Mouse (Mus musculus) liver, postnatal 0 days (tissue): ENCODE data around the gene Psmg3. TPM values are rescaled to one million over a fixed set of nuclear protein-coding genes. Genes with fewer than 3 reads are reported as not detected.

Experiments used
- ATAC-seq: fragments of 200-750 bp; cut with Nextera tagmentation; 2 replicates; pipeline ENCODE4 v1.8.0; 2017; ENCODE audit warnings: mild to moderate bottlenecking, moderate library complexity
- DNase-seq: peaks from one replicate; pipeline ENCODE4 v3.0.0-alpha.2; 2016
- H3K27ac ChIP-seq: fragments of 300-500 bp; sonication (generic); 2 replicates; pipeline ENCODE4 v1.5.1; 2014; ENCODE audit warnings: antibody characterized with exemption, moderate library complexity, mild to moderate bottlenecking, low read depth
- H3K27me3 ChIP-seq: fragments of 300-500 bp; sonication (generic); 2 replicates; pipeline ENCODE4 v1.6.1; 2014; ENCODE audit warnings: low read length, control low read depth, mixed read lengths; ENCODE audit not compliant: insufficient read depth
- H3K36me3 ChIP-seq: fragments of 300-500 bp; sonication (generic); replicated peaks from 2 replicates; pipeline ENCODE4 v1.6.1; 2014; ENCODE audit warnings: mild to moderate bottlenecking, control low read depth, low read length, moderate library complexity, mixed read lengths; ENCODE audit not compliant: insufficient read depth
- H3K4me1 ChIP-seq: fragments of 300-500 bp; sonication (generic); 2 replicates; pipeline ENCODE4 v1.6.1; 2014; ENCODE audit warnings: antibody characterized with exemption, mild to moderate bottlenecking, control low read depth; ENCODE audit not compliant: insufficient read depth
- H3K4me2 ChIP-seq: fragments of 300-500 bp; sonication (generic); 2 replicates; pipeline ENCODE4 v1.6.1; 2014; ENCODE audit warnings: low read depth, mild to moderate bottlenecking, low read length, moderate library complexity, mixed read lengths
- H3K4me3 ChIP-seq: fragments of 300-500 bp; sonication (generic); 2 replicates; pipeline ENCODE4 v1.5.1; 2014; ENCODE audit warnings: low read depth, low read length
- H3K9ac ChIP-seq: fragments of 300-500 bp; sonication (generic); replicated peaks from 2 replicates; pipeline ENCODE4 v1.6.1; 2014; ENCODE audit warnings: mild to moderate bottlenecking, moderate library complexity
- H3K9me3 ChIP-seq: fragments of 300-500 bp; sonication (generic); 2 replicates; pipeline ENCODE4 v1.6.1; 2016; ENCODE audit warnings: mild to moderate bottlenecking, control low read depth, low read length, mixed read lengths
- CTCF ChIP-seq: sonication (generic); IDR thresholded peaks from 2 replicates; pipeline ENCODE4 v1.5.1; 2016; ENCODE audit warnings: antibody characterized with exemption, low read depth
- EP300 ChIP-seq: IDR thresholded peaks from 2 replicates; pipeline ENCODE4 v1.6.1; 2016; ENCODE audit warnings: antibody characterized with exemption, low read depth, mild to moderate bottlenecking
- WGBS: fragments of 180-500 bp; shearing (Covaris S2); extraction: QIAGEN DNeasy Blood & Tissue Kit; methylation state at CpG from one replicate; pipeline ENCODE4 v1.1.7; 2014; ENCODE audit not compliant: insufficient replicate concordance; 5-methylcytosine and 5-hydroxymethylcytosine counted together
- polyA plus RNA-seq: library from polyadenylated mRNA; unstranded; fragments of >200 nt; fragmentation: Nextera tagmentation; extraction: Ambion mirVana; gene quantifications from 2 replicates; pipeline ENCODE4 v1.2.1, GENCODE M21; 2015

Psmg3 gene
- polyA plus RNA-seq, 1 experiment from 2014 or later, result 29.1 TPM

GRCm38 (mm10) chr5:139798168-139798900 lies 28.4 kb downstream of the Psmg3 start:
- H3K36me3 ChIP-seq, result peaks cover 65% of the 10 kb centered on the region
- H3K9ac ChIP-seq, result no peak overlapping the region
- no peak overlapping the region for H3K27ac ChIP-seq
- H3K9me3 ChIP-seq, result no peaks in the 10 kb centered on the region
- WGBS, result 82% methylated on average over 10 of the region's 12 CpGs
- peak; percentile 13 for DNase-seq
- no peak overlapping the region for H3K4me3 ChIP-seq
- no peak overlapping the region for H3K4me2 ChIP-seq
- ATAC-seq, result no peak
- TF ChIP-seq CTCF, result no peak
- TF ChIP-seq EP300, result no peak
- no peaks in the 10 kb centered on the region for H3K27me3 ChIP-seq
- peaks cover 53% of the 10 kb centered on the region for H3K4me1 ChIP-seq

GRCm38 (mm10) chr5:139797473-139798167 lies 29.1 kb downstream of the Psmg3 start:
- Histone ChIP-seq H3K4me3 (no peak overlapping the region), H3K9me3 (no peaks in the 10 kb centered on the region), H3K27me3 (no peaks in the 10 kb centered on the region), H3K9ac (no peak overlapping the region; the same call in 1 of the 2 replicates), H3K27ac (peak overlapping the region; percentile 67; the same call in 1 of the 2 replicates), H3K4me1 (peaks cover 54% of the 10 kb centered on the region), H3K36me3 (peaks cover 61% of the 10 kb centered on the region), H3K4me2 (peak overlapping the region; percentile 48)
- 68% methylated on average over 11 of the region's 11 CpGs for WGBS
- TF ChIP-seq CTCF (no peak), EP300 (no peak)
- peak; percentile 38 for DNase-seq
- no peak for ATAC-seq

DNA sequence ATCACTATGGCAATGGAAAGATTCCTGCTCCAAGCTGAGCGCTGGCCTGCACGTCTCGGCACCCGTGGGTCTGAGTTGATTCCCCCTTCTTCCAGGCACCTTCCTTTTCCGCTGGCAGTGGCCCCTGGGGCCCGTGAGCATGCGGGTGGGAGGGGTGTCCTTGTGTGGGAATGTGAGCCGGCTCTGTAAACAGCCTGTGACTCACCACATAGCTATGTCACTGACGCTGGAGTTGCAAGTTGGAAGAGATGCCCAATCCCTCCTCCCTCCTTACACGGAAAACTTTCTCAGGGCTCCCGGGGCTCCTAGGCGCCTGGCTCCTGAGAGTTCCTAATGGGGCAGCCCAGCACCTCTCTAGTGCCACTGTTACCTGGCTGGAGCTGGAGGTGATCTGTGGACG lies 29.8 kb downstream of the Psmg3 start:
- H3K9me3 ChIP-seq, result no peaks in the 10 kb centered on the region
- DNase-seq (peak; percentile 67), ATAC-seq (peak; percentile 38)
- H3K36me3 ChIP-seq, result peaks cover 55% of the 10 kb centered on the region
- TF ChIP-seq EP300, result no peak
- TF ChIP-seq CTCF, result no peak
- H3K27me3 ChIP-seq, result no peaks in the 10 kb centered on the region
- H3K27ac ChIP-seq, result peak overlapping the region; percentile 67
- peak overlapping the region; percentile 48 for H3K4me2 ChIP-seq
- no peak overlapping the region for H3K4me3 ChIP-seq
- peaks cover 56% of the 10 kb centered on the region for H3K4me1 ChIP-seq
- 39% methylated on average over 13 of the region's 13 CpGs for WGBS
- 0 out of 2 replicates have a peak overlapping the region, but pooled peaks have one; percentile 21 for H3K9ac ChIP-seq

DNA sequence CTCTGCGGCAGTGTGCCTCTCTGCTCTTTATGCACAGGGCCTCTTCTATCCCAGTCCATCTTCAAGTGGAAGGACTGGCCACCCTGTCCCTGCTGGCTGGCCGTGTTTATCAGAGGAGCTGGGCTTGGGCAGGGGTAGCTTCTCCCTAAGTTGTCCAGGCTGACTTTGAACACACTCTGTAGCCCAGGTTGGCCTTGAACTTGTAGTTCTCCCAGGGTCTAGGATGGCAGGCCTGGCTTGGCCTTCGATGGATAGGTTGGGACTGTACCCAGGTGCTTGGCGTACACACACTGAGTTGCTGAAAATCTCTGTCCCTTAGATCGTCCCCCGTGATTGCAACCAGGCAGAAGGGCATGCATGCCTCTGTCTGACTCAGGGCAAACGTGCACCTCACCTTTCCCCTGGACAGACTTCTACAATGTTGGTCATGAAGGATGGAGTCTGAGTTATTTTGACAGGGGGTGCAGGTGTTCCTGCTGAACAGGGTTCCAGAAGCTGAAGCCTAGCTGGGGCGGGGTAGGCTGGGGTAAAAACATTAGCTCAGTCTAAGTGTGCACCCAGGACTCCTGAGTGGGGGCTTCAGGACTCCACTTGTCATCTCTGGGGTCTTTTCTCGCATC lies 30.6 kb downstream of the Psmg3 start:
- Histone ChIP-seq H3K36me3 (peaks cover 48% of the 10 kb centered on the region), H3K9ac (0 out of 2 replicates have a peak overlapping the region, but pooled peaks have one; percentile 21), H3K9me3 (no peaks in the 10 kb centered on the region), H3K4me2 (peak overlapping the region; percentile 94), H3K27ac (no peak overlapping the region), H3K27me3 (no peaks in the 10 kb centered on the region), H3K4me3 (no peak overlapping the region), H3K4me1 (peaks cover 58% of the 10 kb centered on the region)
- WGBS, result 74% methylated on average over 9 of the region's 9 CpGs
- TF ChIP-seq CTCF, result no peak
- no peak for TF ChIP-seq EP300
- ATAC-seq, result no peak
- no peak for DNase-seq

DNA sequence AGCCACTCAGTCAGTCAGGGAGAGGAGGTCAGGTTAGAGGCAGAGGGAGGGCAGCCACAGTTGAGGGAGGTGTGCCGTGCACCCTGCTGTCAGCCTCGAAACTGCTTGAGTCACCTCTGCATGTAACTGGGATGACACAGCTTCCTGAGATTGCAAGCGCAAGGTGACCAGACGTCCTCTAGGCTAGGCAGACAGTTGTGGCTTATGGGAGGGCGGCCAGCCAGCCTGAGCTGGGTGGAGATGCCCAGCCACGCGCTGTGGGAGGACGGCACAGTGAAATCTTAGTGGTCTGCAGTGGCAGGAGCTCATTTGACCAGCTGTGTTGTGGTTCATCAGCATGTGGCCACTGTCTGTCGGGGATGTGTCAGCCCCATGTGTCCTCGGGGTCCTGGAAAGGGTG lies 31.7 kb downstream of the Psmg3 start:
- peak overlapping the region; percentile 99 for H3K27ac ChIP-seq
- WGBS, result 43% methylated on average over 10 of the region's 10 CpGs
- peak; percentile 61 for DNase-seq
- no peaks in the 10 kb centered on the region for H3K27me3 ChIP-seq
- H3K4me3 ChIP-seq, result peak overlapping the region; percentile 100
- H3K9ac ChIP-seq, result peak overlapping the region; percentile 100
- peak overlapping the region; percentile 94 for H3K4me2 ChIP-seq
- H3K9me3 ChIP-seq, result no peaks in the 10 kb centered on the region
- TF ChIP-seq CTCF, result no peak
- no peak for TF ChIP-seq EP300
- peaks cover 36% of the 10 kb centered on the region for H3K36me3 ChIP-seq
- ATAC-seq, result peak; percentile 22
- H3K4me1 ChIP-seq, result peaks cover 65% of the 10 kb centered on the region

- Histone ChIP-seq H3K9ac (peak overlapping the region; percentile 100), H3K27ac (peak overlapping the region; percentile 99), H3K9me3 (no peaks in the 10 kb centered on the region), H3K4me2 (peak overlapping the region; percentile 94), H3K27me3 (no peaks in the 10 kb centered on the region), H3K4me1 (peaks cover 70% of the 10 kb centered on the region), H3K4me3 (peak overlapping the region; percentile 100), H3K36me3 (peaks cover 28% of the 10 kb centered on the region)
- DNase-seq (no peak), ATAC-seq (no peak)
- 76% methylated on average over 5 of the region's 5 CpGs for WGBS
- TF ChIP-seq CTCF (no peak), EP300 (no peak)
Observed at GRCm38 (mm10) chr5:139794137-139794536, 32.5 kb downstream of the Psmg3 start.
